9 mouse cellular contexts compared by ENCODE assay signal in genomic region chr15:101772080-101772710, GRCm38 (mm10). TPM values are rescaled to one million over a fixed set of nuclear protein-coding genes. Genes with fewer than 3 reads are reported as not detected.
DNase-seq lines count a peak whose midpoint lies in the region; ATAC-seq lines count a peak whose summit lies in the region.
"Had no signal": no experiment of that assay in that cellular context is flagged by ENCODE, and none has a peak within 500 bp of the region (broad histone marks: within the 10 kb centered on the region; RNA-seq: fewer than 3 reads in every experiment).

No protein-coding gene starts in this region.

- no peak overlapping the region for H3K4me2 ChIP-seq in limb, embryonic 11.5 days (ENCODE audit: low read depth, severe bottlenecking)
- H3K4me2 ChIP-seq in neural tube, embryonic 13.5 days: no peak overlapping the region

- no peaks in the 10 kb centered on the region for H3K27me3 ChIP-seq in limb, embryonic 11.5 days (ENCODE audit: control insufficient read depth, insufficient read depth, low read length)
- H3K27me3 ChIP-seq in limb, embryonic 10.5 days (ENCODE audit: low read depth, poor library complexity, severe bottlenecking): no peaks in the 10 kb centered on the region
- no peaks in the 10 kb centered on the region for H3K27me3 ChIP-seq in neural tube, embryonic 13.5 days

- WGBS in limb, embryonic 11.5 days: 70% methylated on average over 5 of the region's 5 CpGs
- WGBS in limb, embryonic 10.5 days: 71% methylated on average over 5 of the region's 5 CpGs
- 79% methylated on average over 5 of the region's 5 CpGs for WGBS in neural tube, embryonic 13.5 days

- H3K4me3 ChIP-seq in limb, embryonic 11.5 days (ENCODE audit: low read depth, low read length): no peak overlapping the region
- H3K4me3 ChIP-seq in limb, embryonic 10.5 days: no peak overlapping the region
- no peak overlapping the region for H3K4me3 ChIP-seq in neural tube, embryonic 13.5 days

- no peak overlapping the region for H3K9ac ChIP-seq in limb, embryonic 11.5 days (ENCODE audit: low read length)
- H3K9ac ChIP-seq in neural tube, embryonic 13.5 days: peak overlapping the region; percentile 35; the same call in 1 of the 2 replicates

- no peaks in the 10 kb centered on the region for H3K36me3 ChIP-seq in limb, embryonic 11.5 days (ENCODE audit: control insufficient read depth, insufficient read depth, low read length)
- H3K36me3 ChIP-seq in limb, embryonic 10.5 days: no peaks in the 10 kb centered on the region
- H3K36me3 ChIP-seq in neural tube, embryonic 13.5 days: no peaks in the 10 kb centered on the region

- no peaks in the 10 kb centered on the region for H3K9me3 ChIP-seq in limb, embryonic 11.5 days (ENCODE audit: control insufficient read depth, low read length)
- H3K9me3 ChIP-seq in limb, embryonic 10.5 days (replicated peaks): no peaks in the 10 kb centered on the region
- no peaks in the 10 kb centered on the region for H3K9me3 ChIP-seq in neural tube, embryonic 13.5 days

- no peaks in the 10 kb centered on the region for H3K4me1 ChIP-seq in limb, embryonic 11.5 days (ENCODE audit: control insufficient read depth, insufficient read depth, low read length)
- peaks cover 3% of the 10 kb centered on the region; the same call in 1 of the 2 replicates for H3K4me1 ChIP-seq in limb, embryonic 10.5 days
- no peaks in the 10 kb centered on the region for H3K4me1 ChIP-seq in neural tube, embryonic 13.5 days (replicated peaks)

- H3K27ac ChIP-seq in limb, embryonic 11.5 days (replicated peaks; ENCODE audit: low read depth, low read length): no peak overlapping the region
- no peak overlapping the region; the same call in 1 of the 2 replicates for H3K27ac ChIP-seq in limb, embryonic 10.5 days
- H3K27ac ChIP-seq in neural tube, embryonic 13.5 days (replicated peaks): no peak overlapping the region

- ATAC-seq in CD4-positive, CD25-positive, alpha-beta regulatory T cell, adult 4 months: no peak
- ATAC-seq in limb, embryonic 11.5 days (ENCODE audit: insufficient number of reproducible peaks, low FRiP score, low TSS enrichment, low read depth): no peak
- ATAC-seq in neural tube, embryonic 13.5 days (ENCODE audit: low read depth): no peak

- peak; percentile 7 for DNase-seq in CD4-positive, CD25-positive, alpha-beta regulatory T cell, adult 2 months (ENCODE audit: low read depth, low spot score)
- peak; percentile 31 for DNase-seq in limb, embryonic 11.5 days (ENCODE audit: low spot score)
- no peak for DNase-seq in limb, embryonic 10.5 days (ENCODE audit: low spot score)
- peak; percentile 51 for DNase-seq in embryo, embryonic 10.5 days (ENCODE audit: low spot score)
- DNase-seq in kidney, adult 9 months: peak; percentile 21
- DNase-seq in cerebellum, adult 9-10 months: no peak

RNA-seq across cellular contexts. Expression of gene Krt72, which starts 14.1 kb away (rescaled TPM):
- polyA plus RNA-seq in CD4-positive, CD25-positive, alpha-beta regulatory T cell, adult 4 months (2017; shearing (Covaris generic)): not detected
- not detected in 2 replicates for polyA plus RNA-seq in limb, embryonic 11.5 days (2014; fragmentation: Nextera tagmentation; extraction: Ambion mirVana)
- not detected in 2 replicates for polyA plus RNA-seq in limb, embryonic 10.5 days (2016; fragmentation: Nextera tagmentation; extraction: Ambion mirVana)
- polyA plus RNA-seq in neural tube, embryonic 13.5 days (2015; fragmentation: Nextera tagmentation; extraction: Ambion mirVana): not detected in 2 replicates
- polyA plus RNA-seq: heart, embryonic 14.5 days had no signal

RNA-seq across cellular contexts. Expression of gene Krt71, which starts 29.3 kb away (rescaled TPM):
- not detected for polyA plus RNA-seq in CD4-positive, CD25-positive, alpha-beta regulatory T cell, adult 4 months (2017; shearing (Covaris generic))
- 0.11 TPM in 1 of 2 replicates, not detected in the other for polyA plus RNA-seq in limb, embryonic 11.5 days (2014; fragmentation: Nextera tagmentation; extraction: Ambion mirVana)
- polyA plus RNA-seq in limb, embryonic 10.5 days (2016; fragmentation: Nextera tagmentation; extraction: Ambion mirVana): not detected in 2 replicates
- polyA plus RNA-seq in neural tube, embryonic 13.5 days (2015; fragmentation: Nextera tagmentation; extraction: Ambion mirVana): 0.34 TPM in 1 of 2 replicates, not detected in the other
- polyA plus RNA-seq: heart, embryonic 14.5 days had no signal

RNA-seq across cellular contexts. Expression of gene Krt73, which starts 30.0 kb away (rescaled TPM):
- not detected for polyA plus RNA-seq in CD4-positive, CD25-positive, alpha-beta regulatory T cell, adult 4 months (2017; shearing (Covaris generic))
- not detected in 2 replicates for polyA plus RNA-seq in limb, embryonic 11.5 days (2014; fragmentation: Nextera tagmentation; extraction: Ambion mirVana)
- polyA plus RNA-seq in limb, embryonic 10.5 days (2016; fragmentation: Nextera tagmentation; extraction: Ambion mirVana): not detected in 2 replicates
- 0.43 and 0.44 TPM in 2 replicates for polyA plus RNA-seq in neural tube, embryonic 13.5 days (2015; fragmentation: Nextera tagmentation; extraction: Ambion mirVana)
- polyA plus RNA-seq: heart, embryonic 14.5 days had no signal

RNA-seq across cellular contexts. Expression of gene Krt2, which starts 45.8 kb away (rescaled TPM):
- not detected for polyA plus RNA-seq in CD4-positive, CD25-positive, alpha-beta regulatory T cell, adult 4 months (2017; shearing (Covaris generic))
- not detected in 2 replicates for polyA plus RNA-seq in limb, embryonic 11.5 days (2014; fragmentation: Nextera tagmentation; extraction: Ambion mirVana)
- polyA plus RNA-seq in limb, embryonic 10.5 days (2016; fragmentation: Nextera tagmentation; extraction: Ambion mirVana): not detected in 2 replicates
- not detected in 2 replicates for polyA plus RNA-seq in neural tube, embryonic 13.5 days (2015; fragmentation: Nextera tagmentation; extraction: Ambion mirVana)
- polyA plus RNA-seq: heart, embryonic 14.5 days had no signal

RNA-seq across cellular contexts. Expression of gene Krt5, which starts 59.5 kb away (rescaled TPM):
- not detected for polyA plus RNA-seq in CD4-positive, CD25-positive, alpha-beta regulatory T cell, adult 4 months (2017; shearing (Covaris generic))
- polyA plus RNA-seq in limb, embryonic 11.5 days (2014; fragmentation: Nextera tagmentation; extraction: Ambion mirVana): 16.0 and 22.4 TPM in 2 replicates
- 19.1 and 40.4 TPM in 2 replicates for polyA plus RNA-seq in limb, embryonic 10.5 days (2016; fragmentation: Nextera tagmentation; extraction: Ambion mirVana)
- polyA plus RNA-seq in neural tube, embryonic 13.5 days (2015; fragmentation: Nextera tagmentation; extraction: Ambion mirVana): 1.1 and 4.4 TPM in 2 replicates
- polyA plus RNA-seq: heart, embryonic 14.5 days had no signal

Comparison
In these comparisons a context has a peak if more than half of its experiments do, and no peak if none do; other contexts are left out.
1. DNase-seq: peak in CD4-positive, CD25-positive, alpha-beta regulatory T cell, adult 2 months (single experiment), limb, embryonic 11.5 days (single experiment), embryo, embryonic 10.5 days (single experiment) and kidney, adult 9 months (single experiment); none in limb, embryonic 10.5 days (single experiment) and cerebellum, adult 9-10 months (single experiment).